Mouse (Mus musculus) hematopoietic stem cell, adult 5-6 weeks (primary cell): ENCODE results near the gene Usp47. TPM values are rescaled to one million over a fixed set of nuclear protein-coding genes. Genes with fewer than 3 reads are reported as not detected.

Experiments used
- total RNA-seq: library from RNA; stranded (forward); fragments of 172-1452, 232-1000 nt; gene quantifications from 2 replicates; pipeline ENCODE4 v1.2.3, GENCODE M21; 2017

The Usp47 gene
- total RNA-seq, 1 experiment from 2014 or later: 122 TPM

Other genes with a start within 250 kb of the Usp47 start
- 0.25 and 0.74 TPM in 2 replicates for gene Galnt18, start 243.5 kb upstream of the Usp47 start, total RNA-seq
- gene Dkk3, start 135.6 kb downstream of the Usp47 start, total RNA-seq: 0.56 TPM in 1 of 2 replicates, not detected in the other
- gene Mical2, start 202.4 kb downstream of the Usp47 start, total RNA-seq: 1.4 and 1.5 TPM in 2 replicates